Mouse (Mus musculus): Measurements from ENCODE around the gene Pou2af1.

GRCm38 (mm10) chr9:51182716-51183710 is 30.5 kb upstream of the Pou2af1 start:
- TF ChIP-seq CTCF (IDR thresholded peaks at IDR 0.05; ENCODE audit: insufficient read depth, low read length) (no peak), POLR2A (IDR thresholded peaks at IDR 0.05; ENCODE audit: borderline replicate concordance, extremely low read depth, low read depth, low read length) (no peak)
